Mouse (Mus musculus) E14TG2a.4 (cell line): ENCODE measurements around the gene Chkb.
A peak's percentile ranks its signal among the peaks of the same experiment; 100 is the strongest.

Experiments
- H3K27me3 ChIP-seq: 2 replicates; pipeline ENCODE4 v1.6.1; 2014; ENCODE audit warnings: low read length, control low read depth; ENCODE audit not compliant: insufficient read depth
- H3K36me3 ChIP-seq: 2 replicates; pipeline ENCODE4 v1.6.1; 2014; ENCODE audit warnings: low read length, control low read depth; ENCODE audit not compliant: insufficient read depth
- H3K4me1 ChIP-seq: replicated peaks from 2 replicates; pipeline ENCODE4 v1.6.1; 2014; ENCODE audit warnings: low read depth, low read length, control low read depth
- H3K4me3 ChIP-seq: replicated peaks from 2 replicates; pipeline ENCODE4 v1.5.1; 2014; ENCODE audit warnings: mild to moderate bottlenecking, low read length
- H3K9me3 ChIP-seq: 2 replicates; pipeline ENCODE4 v1.6.1; 2014; ENCODE audit warnings: low read length, control low read depth
- CTCF ChIP-seq: conservative IDR thresholded peaks from 2 replicates; pipeline ENCODE4 v1.5.1; 2014; ENCODE audit warnings: low read length
- NANOG ChIP-seq: IDR thresholded peaks from 2 replicates; pipeline ENCODE4 v1.6.1; 2014; ENCODE audit warnings: borderline replicate concordance, low read length, mixed read lengths
- POU5F1 ChIP-seq: IDR thresholded peaks from 2 replicates; pipeline ENCODE4 v1.6.1; 2014; ENCODE audit warnings: low read length, borderline replicate concordance

Chkb gene

DNA sequence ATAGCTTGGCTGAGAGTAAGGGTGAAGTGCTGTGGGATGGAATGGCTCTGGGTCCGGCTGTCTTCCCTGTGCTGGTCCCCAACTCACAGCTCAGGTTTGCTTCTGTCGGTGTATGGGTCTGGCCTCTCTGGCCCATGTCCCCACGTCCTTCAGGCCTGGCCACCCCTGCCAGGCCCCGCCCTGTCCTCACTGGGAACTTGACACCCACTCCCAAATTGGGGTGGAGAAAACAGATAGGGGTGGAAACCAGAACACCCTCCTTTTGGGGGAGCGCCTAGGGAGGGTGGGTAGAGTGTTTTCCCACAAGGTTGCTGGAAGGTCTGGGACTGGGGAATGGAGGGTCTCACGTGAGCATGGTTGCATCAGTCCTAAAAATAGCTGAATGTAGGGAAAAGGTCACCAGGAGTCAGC is 4.0 kb downstream of the Chkb start, which contains the start of gene Cpt1b:
TSS of gene Cpt1b (minus strand) at position 153 of the 411 bp plus-strand sequence.
- H3K27me3 ChIP-seq: peaks cover 18% of the 10 kb centered on the region; the same call in 1 of the 2 replicates
- H3K4me3 ChIP-seq: peak within 1 kb of the TSS; percentile 69
- no peaks in the 10 kb centered on the region for H3K9me3 ChIP-seq
- H3K4me1 ChIP-seq: peaks cover 47% of the 10 kb centered on the region
- no peak for TF ChIP-seq POU5F1
- no peak for TF ChIP-seq CTCF
- no peak for TF ChIP-seq NANOG
- H3K36me3 ChIP-seq: peaks cover 22% of the 10 kb centered on the region

DNA sequence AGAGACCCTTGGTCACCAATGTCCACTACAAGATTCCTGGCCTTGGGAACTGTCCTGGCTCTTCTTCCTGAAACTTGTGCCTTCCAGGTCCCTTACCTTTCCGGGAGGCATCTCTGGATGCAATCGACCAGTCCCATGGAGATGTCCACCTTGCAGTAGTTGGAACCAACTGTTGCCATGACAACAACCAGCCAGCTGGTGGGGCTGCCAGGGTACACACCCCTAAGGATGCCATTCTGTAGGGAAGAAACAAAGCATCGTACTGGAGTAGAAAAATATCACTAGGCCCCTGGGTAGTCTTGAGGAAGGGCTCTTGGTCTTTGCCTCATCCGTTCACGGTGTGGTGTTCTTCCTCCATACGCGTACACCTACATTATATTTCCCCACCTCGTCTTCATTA is 5.1 kb downstream of the Chkb start:
- Histone ChIP-seq H3K9me3 (no peaks in the 10 kb centered on the region), H3K4me3 (peak overlapping the region; percentile 37; the same call in 1 of the 2 replicates), H3K27me3 (peaks cover 18% of the 10 kb centered on the region; the same call in 1 of the 2 replicates), H3K36me3 (peaks cover 22% of the 10 kb centered on the region), H3K4me1 (peaks cover 44% of the 10 kb centered on the region)
- TF ChIP-seq POU5F1: no peak

DNA sequence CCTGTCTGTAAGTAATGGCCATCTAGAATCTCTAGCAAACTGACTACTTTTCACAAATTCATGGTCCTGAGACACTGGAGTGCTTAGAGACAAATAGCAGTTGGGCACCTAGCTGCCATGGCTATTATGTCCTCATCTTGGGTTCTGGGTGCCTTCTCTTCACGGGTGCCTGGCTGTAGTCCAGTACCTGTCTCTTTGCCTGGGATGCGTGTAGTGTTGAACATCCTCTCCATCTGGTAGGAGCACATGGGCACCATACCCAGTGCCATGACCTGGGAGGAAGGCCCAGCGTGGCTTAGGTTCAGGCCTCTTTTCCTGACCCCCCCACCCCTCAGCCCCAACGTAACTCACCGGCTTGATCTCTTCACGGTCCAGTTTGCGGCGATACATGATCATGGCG is 7.8 kb downstream of the Chkb start:
- peaks cover 19% of the 10 kb centered on the region for H3K27me3 ChIP-seq
- peaks cover 45% of the 10 kb centered on the region for H3K4me1 ChIP-seq
- H3K9me3 ChIP-seq: no peaks in the 10 kb centered on the region
- TF ChIP-seq CTCF: no peak
- no peak for TF ChIP-seq POU5F1
- no peak for TF ChIP-seq NANOG
- no peak overlapping the region for H3K4me3 ChIP-seq
- H3K36me3 ChIP-seq: peaks cover 9% of the 10 kb centered on the region

DNA sequence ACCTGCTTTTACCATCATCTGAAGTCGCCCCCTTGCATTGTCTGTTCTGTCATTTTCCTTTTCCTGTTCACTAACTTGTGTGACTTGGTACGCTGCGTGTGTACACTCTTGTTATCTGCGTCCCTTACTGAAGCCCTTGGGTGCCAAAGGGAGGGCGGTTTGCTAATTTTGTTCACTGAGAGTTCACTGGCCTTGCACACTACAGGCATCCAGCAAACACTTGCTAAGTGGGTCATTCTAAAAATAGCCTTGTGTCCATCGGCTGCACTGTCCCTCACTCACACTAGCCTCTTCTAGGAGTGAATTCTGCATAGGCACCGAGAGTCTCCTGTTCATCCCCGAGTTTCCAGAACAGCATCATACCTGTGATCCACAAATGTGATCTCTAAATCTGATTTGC is 14.4 kb downstream of the Chkb start:
- Histone ChIP-seq H3K4me3 (no peak overlapping the region), H3K27me3 (peaks cover 10% of the 10 kb centered on the region), H3K36me3 (no peaks in the 10 kb centered on the region), H3K4me1 (peaks cover 32% of the 10 kb centered on the region), H3K9me3 (no peaks in the 10 kb centered on the region)
- TF ChIP-seq POU5F1: no peak
- no peak for TF ChIP-seq NANOG
- TF ChIP-seq CTCF: no peak

DNA sequence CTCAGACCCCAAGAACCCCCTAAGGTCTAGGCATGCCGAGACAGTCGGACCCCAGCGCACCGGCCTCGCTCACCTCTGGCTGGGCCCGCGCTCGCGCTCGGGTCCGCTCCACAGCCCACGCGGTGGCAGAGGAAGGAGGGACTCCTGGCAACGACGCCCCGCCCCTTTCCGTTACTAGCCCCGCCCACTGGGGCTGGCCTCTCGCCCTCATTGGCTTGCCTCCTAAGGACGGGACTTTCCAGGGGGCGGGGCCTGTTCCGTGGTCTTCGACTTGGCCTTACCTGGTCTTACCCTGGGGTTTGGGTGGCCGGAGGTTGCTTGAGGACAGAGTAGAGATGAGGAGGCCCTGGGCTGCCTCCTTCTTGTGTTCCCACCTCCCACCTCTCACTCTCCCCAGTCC is 19.6 kb downstream of the Chkb start, which contains the start of gene Syce3:
TSS of gene Syce3 (minus strand) at position 386 of the 400 bp plus-strand sequence.
- TF ChIP-seq CTCF (no peak), POU5F1 (no peak), NANOG (no peak)
- Histone ChIP-seq H3K4me1 (peaks cover 16% of the 10 kb centered on the region), H3K9me3 (peaks cover 28% of the 10 kb centered on the region), H3K36me3 (no peaks in the 10 kb centered on the region), H3K4me3 (peak within 1 kb of the TSS; percentile 29; the same call in 1 of the 2 replicates), H3K27me3 (peaks cover 24% of the 10 kb centered on the region)

DNA sequence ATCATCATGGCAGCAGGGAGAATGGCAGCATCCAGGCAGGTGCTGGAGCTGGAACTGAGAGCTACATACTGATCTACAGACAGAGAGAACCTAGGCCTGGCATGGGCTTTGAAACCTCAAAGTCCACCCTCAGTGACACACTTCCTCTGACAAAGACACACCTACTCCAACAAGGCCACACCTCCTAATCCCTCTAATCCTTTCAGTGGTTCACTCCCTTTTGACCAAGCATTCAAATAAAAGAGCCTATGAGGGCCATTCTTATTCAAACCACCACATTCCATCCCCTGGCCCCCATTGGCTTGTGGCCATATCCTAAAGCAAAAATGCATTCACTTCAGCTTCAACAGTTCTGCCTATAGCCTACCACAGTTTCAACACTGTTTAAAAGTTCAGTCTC is 23.0 kb downstream of the Chkb start:
- Histone ChIP-seq H3K36me3 (no peaks in the 10 kb centered on the region), H3K9me3 (peaks cover 28% of the 10 kb centered on the region), H3K4me1 (peaks cover 20% of the 10 kb centered on the region), H3K4me3 (no peak overlapping the region), H3K27me3 (peaks cover 24% of the 10 kb centered on the region)
- no peak for TF ChIP-seq POU5F1
- TF ChIP-seq NANOG: no peak
- no peak for TF ChIP-seq CTCF

DNA sequence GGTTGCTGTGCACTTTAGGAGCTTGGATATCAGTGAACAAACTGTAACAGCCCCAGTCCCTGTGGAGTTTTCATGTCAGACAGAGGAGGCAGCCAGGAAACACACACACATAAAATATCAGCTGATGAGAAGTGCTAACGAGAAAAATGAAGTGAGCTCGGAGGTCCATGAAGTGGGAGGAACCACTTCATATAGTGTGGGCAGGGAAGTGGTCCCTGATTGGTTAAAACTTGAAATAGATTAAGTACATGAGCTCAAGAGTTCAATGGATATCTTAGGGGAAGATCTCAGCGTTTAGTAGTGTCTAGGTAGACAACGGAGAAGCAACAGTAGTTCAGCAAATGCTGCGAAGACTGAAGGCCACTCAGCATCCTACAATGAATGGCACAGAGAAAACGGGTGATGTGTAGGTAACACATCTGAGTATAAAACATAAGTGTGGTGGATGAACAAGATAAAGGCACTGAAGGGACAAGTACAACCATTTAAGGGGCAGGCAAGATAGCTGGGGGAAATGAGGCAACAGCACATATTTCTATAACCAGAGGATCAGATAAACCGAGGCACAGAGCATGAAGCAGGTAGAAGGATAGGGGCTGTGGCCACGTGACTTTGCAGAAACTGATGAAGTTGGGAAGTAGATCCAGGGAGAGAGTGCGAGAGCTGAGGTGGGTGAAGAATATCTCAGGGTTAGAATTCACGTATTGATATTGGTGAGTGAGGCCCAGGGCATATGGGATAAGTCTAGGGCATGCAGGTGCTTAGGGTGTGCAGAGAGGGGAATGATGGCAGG is 24.7 kb downstream of the Chkb start:
- Histone ChIP-seq H3K4me3 (no peak overlapping the region), H3K27me3 (peaks cover 18% of the 10 kb centered on the region), H3K9me3 (peaks cover 28% of the 10 kb centered on the region), H3K36me3 (no peaks in the 10 kb centered on the region), H3K4me1 (peaks cover 29% of the 10 kb centered on the region)
- TF ChIP-seq POU5F1: no peak
- no peak for TF ChIP-seq CTCF
- no peak for TF ChIP-seq NANOG

DNA sequence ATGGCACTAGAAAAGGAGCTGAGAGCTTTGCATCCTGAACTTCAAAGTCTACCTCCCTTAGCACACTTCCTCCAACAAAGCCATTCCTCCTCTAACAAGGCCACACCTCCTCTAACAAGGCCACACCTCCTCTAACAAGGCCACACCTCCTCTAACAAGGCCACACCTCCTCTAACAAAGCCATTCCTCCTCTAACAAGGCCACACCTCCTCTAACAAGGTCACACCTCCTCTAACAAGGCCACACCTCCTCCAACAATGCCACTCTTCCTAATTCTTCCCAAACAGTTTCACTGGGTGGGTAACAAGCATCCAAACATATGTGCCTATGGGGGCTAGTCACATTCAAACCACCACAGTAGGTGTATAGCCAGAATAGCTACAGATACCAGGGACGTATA is 27.2 kb downstream of the Chkb start:
- no peak overlapping the region for H3K4me3 ChIP-seq
- H3K4me1 ChIP-seq: peaks cover 47% of the 10 kb centered on the region
- no peaks in the 10 kb centered on the region for H3K36me3 ChIP-seq
- no peaks in the 10 kb centered on the region for H3K27me3 ChIP-seq
- no peak for TF ChIP-seq NANOG
- no peak for TF ChIP-seq POU5F1
- no peak for TF ChIP-seq CTCF
- peaks cover 5% of the 10 kb centered on the region; the same call in 1 of the 2 replicates for H3K9me3 ChIP-seq
